Mouse (Mus musculus) C2C12 (cell line): ENCODE data around the gene Cetn3. TPM values are rescaled to one million over a fixed set of nuclear protein-coding genes. Genes with fewer than 3 reads are reported as not detected.

Experiments
- H3K27me3 ChIP-seq: one replicate; pipeline ENCODE4 v1.6.1; 2011; ENCODE audit not compliant: control insufficient read depth, insufficient read depth, insufficient read length
- H3K36me3 ChIP-seq: one replicate; pipeline ENCODE4 v1.6.1; 2011; ENCODE audit not compliant: control insufficient read depth, insufficient read depth
- H3K4me3 ChIP-seq: one replicate; pipeline ENCODE4 v1.5.1; 2011; ENCODE audit warnings: mild to moderate bottlenecking, control low read depth; ENCODE audit not compliant: poor library complexity, insufficient read depth, severe bottlenecking
- H3K79me2 ChIP-seq: one replicate; pipeline ENCODE4 v1.6.1; 2011; ENCODE audit not compliant: control insufficient read depth, insufficient read depth
- H3K79me3 ChIP-seq: one replicate; pipeline ENCODE4 v1.6.1; 2011; ENCODE audit warnings: low read depth, control low read depth
- H3ac ChIP-seq: one replicate; pipeline ENCODE3; 2011; ENCODE audit warnings: low read depth; ENCODE audit not compliant: control insufficient read depth, insufficient read length
- CEBPB ChIP-seq: IDR thresholded peaks from one replicate; pipeline ENCODE4 v1.6.1; 2011; ENCODE audit warnings: low read depth, mild to moderate bottlenecking, control low read depth, moderate library complexity
- CTCF ChIP-seq: IDR thresholded peaks from one replicate; pipeline ENCODE4 v1.5.1; 2011; ENCODE audit not compliant: control insufficient read depth, insufficient read depth, insufficient read length
- FOSL1 ChIP-seq: IDR thresholded peaks from one replicate; pipeline ENCODE4 v1.8.0; 2011; ENCODE audit warnings: mild to moderate bottlenecking, low read length; ENCODE audit not compliant: poor library complexity, insufficient read depth, severe bottlenecking
- MAX ChIP-seq: IDR thresholded peaks from one replicate; pipeline ENCODE4 v1.6.1; 2011; ENCODE audit warnings: mild to moderate bottlenecking, control low read depth
- MYOD1 ChIP-seq: IDR thresholded peaks from one replicate; pipeline ENCODE4 v1.6.1; 2011; ENCODE audit warnings: low read depth; ENCODE audit not compliant: control insufficient read depth, insufficient read length
- MYOG ChIP-seq: IDR thresholded peaks from one replicate; pipeline ENCODE4 v1.6.1; 2011; ENCODE audit not compliant: control insufficient read depth, insufficient read length; ENCODE audit errors: extremely low read depth
- USF1 ChIP-seq: IDR thresholded peaks from one replicate; pipeline ENCODE4 v1.6.1; 2011; ENCODE audit warnings: low read depth, mild to moderate bottlenecking, control low read depth, moderate library complexity
- long read RNA-seq, 2 experiments: library from polyadenylated mRNA; unstranded; transcript quantifications; one replicate each; pipeline ENCODE4 v2.0.0; 2019 to 2020
- polyA plus RNA-seq: library from polyadenylated mRNA; unstranded; fragments of >200 nt; fragmentation: generic; extraction: Trizol; gene quantifications from one replicate; pipeline ENCODE4 v1.2.1, GENCODE M21; 2012; ENCODE audit warnings: missing spikeins

Gene Cetn3
- polyA plus RNA-seq = 50.6 TPM
- long read RNA-seq, experiment 1, transcript Cetn3-201 (5 exons, 1,226 nt) = major isoform, 97 of 110 reads
- long read RNA-seq, experiment 1, partial matches to known transcripts = 6 of 110 reads
- long read RNA-seq, experiment 1, other reads (novel, unspliced or antisense) = 7 of 110 reads
- long read RNA-seq, experiment 2, transcript Cetn3-201 (5 exons, 1,226 nt) = major isoform, 23 of 27 reads
- long read RNA-seq, experiment 2, partial matches to known transcripts = 4 of 27 reads
- long read RNA-seq, experiment 2, other reads (novel, unspliced or antisense) = 0 of 27 reads

- no peaks in the 10 kb centered on the region for H3K27me3 ChIP-seq
- TF ChIP-seq MYOD1 (no peak), MAX (peak; percentile 98)
These were observed at the start of gene Cetn3 for GRCm38 (mm10) chr13:81782971-81783404. Cetn3 (plus strand) TSS chr13:81783077.

DNA sequence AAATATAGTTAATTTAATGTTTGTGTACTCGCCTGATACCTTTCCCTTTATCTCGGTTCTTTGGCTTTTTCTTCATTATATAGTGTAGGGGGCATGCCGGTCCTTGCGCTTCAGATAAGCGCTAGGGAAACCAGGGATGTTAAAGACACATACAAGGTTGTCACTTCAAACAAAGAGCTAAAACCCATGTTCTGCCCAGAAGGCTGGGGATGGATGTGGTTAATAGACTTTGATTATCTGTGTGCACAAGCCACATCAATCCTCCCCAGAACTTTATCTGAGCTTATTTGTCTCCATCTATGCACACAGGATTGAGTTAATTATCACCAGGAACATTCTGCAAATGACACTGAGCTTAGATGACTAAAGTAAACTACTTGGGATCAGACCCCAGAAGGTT, 46.3 kb upstream of the Cetn3 start:
- H3K36me3 ChIP-seq = no peaks in the 10 kb centered on the region
- no peak for TF ChIP-seq USF1
- TF ChIP-seq MYOG = no peak
- TF ChIP-seq MYOD1 = no peak
- TF ChIP-seq CEBPB = no peak
- TF ChIP-seq CTCF = no peak
- no peak for TF ChIP-seq FOSL1
- TF ChIP-seq MAX = no peak
- no peaks in the 10 kb centered on the region for H3K79me2 ChIP-seq
- H3ac ChIP-seq = no peak overlapping the region
- H3K27me3 ChIP-seq = no peaks in the 10 kb centered on the region
- no peak overlapping the region for H3K4me3 ChIP-seq
- H3K79me3 ChIP-seq = no peaks in the 10 kb centered on the region

More at GRCm38 (mm10) chr13:81782971-81783404, at the start of gene Cetn3:
- peaks cover 30% of the 10 kb centered on the region for H3K36me3 ChIP-seq
- peaks cover 28% of the 10 kb centered on the region for H3K79me2 ChIP-seq
- peak within 1 kb of the TSS; percentile 74 for H3K4me3 ChIP-seq
- peaks cover 15% of the 10 kb centered on the region for H3K79me3 ChIP-seq
- H3ac ChIP-seq = peak within 1 kb of the TSS; percentile 97

GRCm38 (mm10) chr13:81740898-81741297, 42.0 kb upstream of the Cetn3 start:
- no peaks in the 10 kb centered on the region for H3K79me2 ChIP-seq
- no peak overlapping the region for H3ac ChIP-seq
- H3K4me3 ChIP-seq = no peak overlapping the region
- no peaks in the 10 kb centered on the region for H3K36me3 ChIP-seq
- TF ChIP-seq USF1 (no peak), CTCF (no peak), MAX (no peak), CEBPB (no peak), MYOG (no peak), MYOD1 (no peak), FOSL1 (no peak)
- no peaks in the 10 kb centered on the region for H3K79me3 ChIP-seq
- no peaks in the 10 kb centered on the region for H3K27me3 ChIP-seq

GRCm38 (mm10) chr13:81743391-81744091, 39.3 kb upstream of the Cetn3 start:
- TF ChIP-seq FOSL1 (no peak), MAX (no peak), MYOG (no peak), USF1 (no peak), MYOD1 (no peak), CTCF (no peak)
- Histone ChIP-seq H3ac (no peak overlapping the region), H3K4me3 (no peak overlapping the region), H3K36me3 (no peaks in the 10 kb centered on the region), H3K27me3 (no peaks in the 10 kb centered on the region), H3K79me3 (no peaks in the 10 kb centered on the region), H3K79me2 (no peaks in the 10 kb centered on the region)

DNA sequence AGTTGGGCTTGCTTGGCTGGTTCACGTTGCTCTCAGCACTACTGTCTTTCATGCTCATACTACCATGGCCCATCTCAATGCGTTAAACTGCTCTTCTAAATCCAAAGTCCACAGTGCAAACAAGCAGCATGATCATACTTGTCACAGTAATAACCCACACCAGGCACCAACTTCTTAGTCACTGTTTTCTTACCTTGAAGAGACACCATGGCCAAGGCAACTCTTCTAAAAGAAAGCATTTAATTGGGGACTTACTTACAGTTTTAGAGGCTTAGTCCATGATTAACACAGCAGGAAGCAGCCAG, 38.8 kb upstream of the Cetn3 start:
- Histone ChIP-seq H3K79me2 (no peaks in the 10 kb centered on the region), H3K36me3 (no peaks in the 10 kb centered on the region), H3K27me3 (no peaks in the 10 kb centered on the region), H3K79me3 (no peaks in the 10 kb centered on the region), H3ac (no peak overlapping the region), H3K4me3 (no peak overlapping the region)
- TF ChIP-seq CTCF (no peak), USF1 (no peak), FOSL1 (no peak), MAX (no peak), MYOG (no peak), CEBPB (no peak), MYOD1 (no peak)
